Mouse (Mus musculus) forebrain, embryonic 12.5 days (tissue): ENCODE measurements at regions not wholly inside any gene's neighbourhood (a gene's known extent, or its start where the extent isn't known, plus 50 kb on each side); places are given as distances from the start of the nearest gene placed in this dataset.
"Not testable (repeated sequence)": the region's sequence is repeated elsewhere in the genome, so short reads cannot be mapped to it uniquely, and the experiment has no call there.

ENCODE experiments used
- ATAC-seq: fragments of 200-750 bp; cut with Nextera tagmentation; 2 replicates; pipeline ENCODE4 v1.8.0; 2017; ENCODE audit warnings: moderate TSS enrichment; ENCODE audit not compliant: low FRiP score
- H3K27ac ChIP-seq: fragments of 300-500 bp; sonication (generic); 2 replicates; pipeline ENCODE4 v1.5.1; 2016; ENCODE audit warnings: mild to moderate bottlenecking
- H3K27me3 ChIP-seq: fragments of 300-500 bp; sonication (generic); 2 replicates; pipeline ENCODE4 v1.6.1; 2016; ENCODE audit warnings: mild to moderate bottlenecking
- H3K36me3 ChIP-seq: fragments of 300-500 bp; sonication (generic); replicated peaks from 2 replicates; pipeline ENCODE4 v1.6.1; 2016; ENCODE audit warnings: mild to moderate bottlenecking
- H3K4me1 ChIP-seq: fragments of 300-500 bp; sonication (generic); 2 replicates; pipeline ENCODE4 v1.6.1; 2016
- H3K4me2 ChIP-seq: fragments of 300-500 bp; sonication (generic); 2 replicates; pipeline ENCODE4 v1.6.1; 2016; ENCODE audit warnings: mild to moderate bottlenecking, moderate library complexity
- H3K4me3 ChIP-seq: fragments of 300-500 bp; sonication (generic); replicated peaks from 2 replicates; pipeline ENCODE4 v1.5.1; 2016; ENCODE audit warnings: mild to moderate bottlenecking
- H3K9ac ChIP-seq: fragments of 300-500 bp; sonication (generic); 2 replicates; pipeline ENCODE4 v1.6.1; 2016; ENCODE audit warnings: mild to moderate bottlenecking
- H3K9me3 ChIP-seq: fragments of 300-500 bp; sonication (generic); 2 replicates; pipeline ENCODE4 v1.6.1; 2016
- WGBS: fragments of 180-500 bp; shearing (Covaris S2); methylation state at CpG from one replicate; pipeline ENCODE4 v1.1.7; 2016; 5-methylcytosine and 5-hydroxymethylcytosine counted together

DNA sequence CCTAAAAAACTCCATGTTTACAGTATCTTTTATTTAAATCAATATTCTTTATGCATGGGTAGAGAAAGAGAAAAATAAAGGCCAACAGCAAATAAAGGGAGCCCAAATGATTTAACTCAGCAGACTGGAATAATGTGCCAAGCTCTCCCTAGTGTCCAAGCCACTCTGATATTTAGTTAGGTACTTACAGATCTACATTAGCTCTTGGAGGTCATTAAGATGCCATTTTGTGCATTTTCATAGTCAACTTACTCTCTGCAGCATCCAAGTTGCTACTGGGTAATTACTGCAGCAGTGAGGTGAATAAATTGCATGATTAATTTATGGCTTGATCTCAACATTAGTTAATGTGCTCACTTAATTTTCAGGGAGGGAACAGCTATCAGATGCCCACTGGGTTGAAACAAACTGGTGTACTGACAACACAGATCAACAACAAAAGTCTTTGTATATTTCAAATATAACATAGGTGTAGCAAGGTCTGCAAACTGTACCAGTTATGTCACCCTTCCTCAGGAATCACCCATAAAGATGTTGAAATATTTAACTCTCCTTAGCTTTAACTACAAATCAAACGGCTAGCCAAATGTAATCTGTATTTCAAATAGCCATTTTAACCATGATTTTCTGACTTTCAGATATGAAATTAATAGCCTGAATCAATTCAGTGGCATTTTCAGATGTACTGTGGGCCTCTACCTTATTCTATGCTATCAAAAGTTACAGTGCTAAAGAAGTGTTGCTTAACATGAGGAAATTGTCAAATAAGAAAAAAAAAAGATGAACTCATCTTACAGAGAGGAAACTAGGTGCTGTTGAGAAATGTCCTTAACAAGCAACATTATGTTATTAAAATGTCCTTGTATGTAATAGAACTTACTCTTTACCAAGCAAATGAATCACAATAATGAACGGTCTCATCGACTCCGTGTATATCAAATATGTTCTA is 163.8 kb upstream of the Hapln1 start:
- H3K27me3 ChIP-seq: no peaks in the 10 kb centered on the region
- no peak overlapping the region for H3K4me2 ChIP-seq
- H3K9me3 ChIP-seq: no peaks in the 10 kb centered on the region
- WGBS: 92% methylated on average over 4 of the region's 4 CpGs
- ATAC-seq: no peak
- no peak overlapping the region for H3K4me3 ChIP-seq
- H3K4me1 ChIP-seq: no peaks in the 10 kb centered on the region
- H3K36me3 ChIP-seq: no peaks in the 10 kb centered on the region
- H3K27ac ChIP-seq: no peak overlapping the region
- no peak overlapping the region for H3K9ac ChIP-seq

DNA sequence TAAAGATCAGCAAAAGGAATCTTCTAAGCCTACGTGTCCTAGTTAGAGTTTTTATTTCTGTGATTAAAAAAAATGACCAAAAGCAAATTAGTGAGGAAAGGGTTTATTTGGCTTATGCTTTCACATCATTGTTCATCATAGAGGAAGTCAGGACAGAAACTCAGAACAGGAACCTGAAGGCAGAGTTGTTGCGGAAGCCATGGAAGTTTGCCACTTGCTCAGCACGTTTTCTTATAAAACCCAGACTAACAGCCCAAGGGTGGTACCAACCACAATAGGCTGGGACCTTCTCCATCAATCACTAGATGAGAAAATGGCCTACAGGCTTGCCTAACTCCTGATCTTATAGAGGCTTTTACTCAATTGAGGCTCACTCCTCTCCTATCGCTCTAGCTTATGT is 161.2 kb upstream of the Hapln1 start:
- H3K27ac ChIP-seq: no peak overlapping the region
- WGBS: 88% methylated on average over 4 of the region's 4 CpGs
- H3K27me3 ChIP-seq: no peaks in the 10 kb centered on the region
- H3K4me1 ChIP-seq: no peaks in the 10 kb centered on the region
- no peak overlapping the region for H3K4me2 ChIP-seq
- no peaks in the 10 kb centered on the region for H3K36me3 ChIP-seq
- H3K9ac ChIP-seq: no peak overlapping the region
- no peak for ATAC-seq
- H3K4me3 ChIP-seq: no peak overlapping the region
- no peaks in the 10 kb centered on the region for H3K9me3 ChIP-seq

DNA sequence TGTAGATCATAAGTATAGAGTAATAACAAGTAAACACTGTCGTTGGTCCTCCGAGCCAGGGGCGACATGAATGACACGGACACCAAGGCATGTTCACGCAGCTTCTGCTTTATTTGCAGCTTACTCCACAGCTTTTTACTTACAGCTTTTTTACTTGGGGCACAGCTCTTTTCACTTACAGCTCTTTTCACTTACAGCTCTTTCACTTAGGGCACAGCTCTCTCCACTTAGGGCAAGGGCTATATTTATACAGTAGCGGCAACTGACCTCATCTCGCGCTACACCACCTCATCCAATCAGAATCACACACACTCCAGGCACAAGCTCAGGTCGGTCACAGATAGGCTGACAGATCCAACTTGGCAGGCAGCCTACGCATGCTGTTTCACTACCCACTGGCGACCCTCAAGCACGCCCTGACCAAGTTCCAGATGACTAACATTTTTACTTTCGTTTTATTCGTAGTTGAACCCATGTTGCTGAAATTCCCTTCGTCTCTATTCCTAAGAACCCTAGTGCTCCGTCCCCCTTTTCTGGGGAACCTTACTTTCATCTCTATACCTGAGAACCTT is 155.9 kb upstream of the Hapln1 start:
- H3K4me2 ChIP-seq, H3K9ac ChIP-seq, H3K27me3 ChIP-seq, H3K27ac ChIP-seq, ATAC-seq, H3K9me3 ChIP-seq, H3K36me3 ChIP-seq, H3K4me3 ChIP-seq, H3K4me1 ChIP-seq: not testable (repeated sequence)
- 91% methylated on average over 16 of the region's 16 CpGs for WGBS

DNA sequence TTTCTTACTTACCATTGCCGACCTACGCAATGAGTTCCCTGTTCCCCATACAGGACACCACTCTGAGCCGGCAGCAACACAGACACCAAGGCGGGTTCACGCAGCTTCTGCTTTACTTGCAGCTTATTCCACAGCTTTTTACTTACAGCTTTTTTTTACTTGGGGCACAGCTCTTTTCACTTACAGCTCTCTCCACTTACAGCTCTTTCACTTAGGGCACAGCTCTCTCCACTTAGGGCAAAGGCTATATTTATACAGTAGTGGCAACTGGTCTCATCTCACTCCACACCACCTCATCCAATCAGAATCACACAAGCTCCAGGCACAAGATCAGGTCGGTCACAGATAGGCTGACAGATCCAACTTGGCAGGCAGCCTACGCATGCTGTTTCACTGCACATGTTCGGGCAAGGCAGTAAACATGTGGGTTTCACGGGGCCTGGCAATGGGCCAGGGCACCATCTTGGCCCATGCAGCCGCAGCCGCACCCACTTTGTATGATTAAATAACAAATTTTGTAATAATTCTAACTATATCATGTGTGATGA is 154.9 kb upstream of the Hapln1 start:
- Histone ChIP-seq H3K27me3 (no peaks in the 10 kb centered on the region), H3K9me3 (no peaks in the 10 kb centered on the region), H3K4me2 (no peak overlapping the region), H3K4me1 (no peaks in the 10 kb centered on the region), H3K36me3 (no peaks in the 10 kb centered on the region), H3K9ac (no peak overlapping the region), H3K4me3 (no peak overlapping the region), H3K27ac (no peak overlapping the region)
- ATAC-seq: no peak
- WGBS: 83% methylated on average over 11 of the region's 11 CpGs

DNA sequence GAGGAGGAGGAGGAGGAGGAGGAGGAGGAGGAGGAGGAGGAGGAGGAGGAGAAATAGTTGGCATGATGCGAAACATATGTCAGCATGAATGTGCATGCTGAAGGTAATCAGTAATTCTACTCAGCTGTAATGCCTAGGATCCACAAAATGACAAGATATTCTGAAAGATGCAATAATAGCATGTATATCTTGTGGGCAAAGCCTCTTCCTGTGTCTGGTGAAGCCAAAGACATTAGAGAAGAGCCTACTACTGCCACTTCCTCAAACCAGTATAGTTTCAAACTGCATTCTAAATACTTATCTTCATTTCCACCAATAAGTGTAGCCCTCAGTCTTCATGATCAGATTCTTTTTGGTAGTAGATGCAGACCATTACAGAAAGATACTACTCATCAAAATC is 152.2 kb upstream of the Hapln1 start:
- H3K4me3 ChIP-seq: no peak overlapping the region
- no peak overlapping the region for H3K4me2 ChIP-seq
- no peak overlapping the region for H3K9ac ChIP-seq
- WGBS: 100% methylated on average over 1 of the region's 1 CpGs
- H3K27me3 ChIP-seq: no peaks in the 10 kb centered on the region
- H3K4me1 ChIP-seq: no peaks in the 10 kb centered on the region
- no peaks in the 10 kb centered on the region for H3K9me3 ChIP-seq
- no peaks in the 10 kb centered on the region for H3K36me3 ChIP-seq
- no peak for ATAC-seq
- H3K27ac ChIP-seq: no peak overlapping the region

DNA sequence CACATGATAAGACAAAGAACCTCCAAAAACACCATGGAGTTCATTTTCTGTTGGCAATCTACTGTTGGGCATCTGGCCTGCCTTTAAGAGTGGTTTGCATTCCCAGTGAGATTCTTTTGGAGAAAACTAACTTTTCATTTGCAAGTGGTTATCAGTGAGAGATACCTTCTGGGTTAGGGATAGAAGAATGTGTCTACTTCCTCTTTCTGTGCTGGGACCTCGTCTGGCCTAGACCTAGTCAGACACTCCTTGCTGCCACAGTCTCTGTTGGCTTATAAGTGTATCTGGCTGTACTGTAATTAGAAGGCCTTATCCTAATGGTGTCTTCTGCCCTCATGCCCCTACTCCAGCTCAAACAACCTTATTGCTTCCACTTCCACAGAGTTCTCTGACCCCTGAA is 150.4 kb upstream of the Hapln1 start:
- Histone ChIP-seq H3K36me3 (no peaks in the 10 kb centered on the region), H3K4me2 (no peak overlapping the region), H3K27ac (no peak overlapping the region), H3K4me1 (no peaks in the 10 kb centered on the region), H3K9ac (no peak overlapping the region), H3K27me3 (no peaks in the 10 kb centered on the region), H3K9me3 (no peaks in the 10 kb centered on the region), H3K4me3 (no peak overlapping the region)
- ATAC-seq: no peak
- WGBS: 69% methylated on average over 1 of the region's 1 CpGs

DNA sequence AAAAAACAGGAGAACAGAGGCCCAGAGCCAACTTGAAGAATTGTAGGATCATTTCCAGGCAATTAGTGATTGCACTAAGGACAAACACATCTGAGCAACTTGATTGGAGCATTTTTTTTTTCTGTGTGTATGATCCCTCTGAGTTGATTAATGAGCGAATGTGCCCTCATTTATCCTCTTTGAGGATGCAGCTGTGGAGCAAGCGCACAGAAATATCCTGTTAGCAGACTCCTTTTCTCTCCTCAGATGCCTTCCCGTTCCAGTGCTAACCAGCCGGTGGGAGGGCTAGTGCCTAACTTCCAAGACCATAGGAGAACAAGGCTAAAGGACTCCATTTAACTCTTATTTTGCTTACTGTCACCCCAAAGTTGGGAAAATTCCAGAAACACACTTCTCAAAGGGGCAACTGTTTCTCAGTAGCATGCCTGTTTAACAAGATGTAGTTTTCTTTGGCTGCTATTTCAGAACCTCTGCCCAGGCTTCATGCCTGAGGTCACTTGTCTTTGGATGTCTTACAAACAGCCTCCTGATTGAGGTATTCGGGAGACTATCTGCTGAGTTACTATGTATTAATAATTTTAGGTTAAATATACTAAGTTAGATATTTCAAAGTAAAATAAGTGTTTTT is 144.8 kb upstream of the Hapln1 start:
- no peaks in the 10 kb centered on the region for H3K36me3 ChIP-seq
- no peak overlapping the region for H3K9ac ChIP-seq
- WGBS: 67% methylated on average over 5 of the region's 5 CpGs
- no peaks in the 10 kb centered on the region for H3K9me3 ChIP-seq
- no peak for ATAC-seq
- H3K4me3 ChIP-seq: no peak overlapping the region
- H3K27ac ChIP-seq: no peak overlapping the region
- no peaks in the 10 kb centered on the region for H3K27me3 ChIP-seq
- no peaks in the 10 kb centered on the region for H3K4me1 ChIP-seq
- no peak overlapping the region for H3K4me2 ChIP-seq

DNA sequence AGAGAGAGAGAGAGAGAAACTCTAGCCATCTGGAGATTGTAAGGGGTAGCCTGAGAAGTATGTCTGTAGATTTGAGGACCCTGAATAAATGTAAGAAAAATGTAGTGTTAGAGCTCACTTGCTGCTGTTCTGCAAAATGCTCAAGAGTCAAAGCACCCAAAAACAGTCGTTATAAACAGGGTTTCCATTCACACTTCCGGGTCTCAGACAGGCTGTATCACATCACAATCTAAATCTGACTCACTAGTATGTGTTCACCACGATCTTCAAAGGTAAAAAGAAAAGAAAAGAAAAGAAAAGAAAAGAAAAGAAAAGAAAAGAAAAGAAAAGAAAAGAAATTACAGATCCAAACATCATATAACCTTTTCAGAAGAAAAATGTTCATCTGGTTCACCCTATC is 143.7 kb upstream of the Hapln1 start:
- H3K27me3 ChIP-seq: no peaks in the 10 kb centered on the region
- no peak overlapping the region for H3K4me2 ChIP-seq
- WGBS: 70% methylated on average over 3 of the region's 3 CpGs
- H3K4me1 ChIP-seq: no peaks in the 10 kb centered on the region
- H3K9ac ChIP-seq: no peak overlapping the region
- no peaks in the 10 kb centered on the region for H3K36me3 ChIP-seq
- no peaks in the 10 kb centered on the region for H3K9me3 ChIP-seq
- no peak for ATAC-seq
- H3K4me3 ChIP-seq: no peak overlapping the region
- H3K27ac ChIP-seq: no peak overlapping the region

DNA sequence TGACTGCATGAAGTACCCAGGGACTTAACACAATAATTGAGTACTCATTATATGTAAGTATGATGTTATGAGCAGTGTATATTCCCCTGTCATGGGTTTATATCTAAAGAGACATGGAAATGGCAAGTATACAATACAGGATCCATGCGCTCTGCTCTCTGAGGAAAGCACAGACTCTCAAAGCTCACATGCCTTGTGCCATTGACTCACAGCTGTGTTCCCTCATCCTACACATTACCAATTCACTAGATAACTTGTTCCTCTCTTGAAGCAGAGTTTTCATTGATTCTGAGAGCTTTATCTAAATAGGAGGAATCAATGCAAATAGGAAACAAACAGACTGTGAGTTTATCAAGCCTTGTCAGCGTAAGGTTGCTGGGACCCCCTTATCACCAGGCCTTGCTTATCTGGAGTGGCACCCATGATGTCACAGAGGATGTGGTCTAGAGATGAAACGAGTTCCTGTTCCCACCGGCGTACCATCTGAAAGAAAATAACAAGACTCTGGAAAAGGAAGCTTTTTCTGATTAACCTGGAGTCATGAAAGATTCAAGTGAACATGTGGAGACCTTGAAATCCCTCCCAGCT is 138.4 kb upstream of the Hapln1 start:
- Histone ChIP-seq H3K4me2 (no peak overlapping the region), H3K4me3 (no peak overlapping the region), H3K4me1 (no peaks in the 10 kb centered on the region), H3K27me3 (no peaks in the 10 kb centered on the region), H3K9ac (no peak overlapping the region), H3K9me3 (no peaks in the 10 kb centered on the region), H3K36me3 (no peaks in the 10 kb centered on the region), H3K27ac (no peak overlapping the region)
- ATAC-seq: no peak
- WGBS: 84% methylated on average over 5 of the region's 5 CpGs

DNA sequence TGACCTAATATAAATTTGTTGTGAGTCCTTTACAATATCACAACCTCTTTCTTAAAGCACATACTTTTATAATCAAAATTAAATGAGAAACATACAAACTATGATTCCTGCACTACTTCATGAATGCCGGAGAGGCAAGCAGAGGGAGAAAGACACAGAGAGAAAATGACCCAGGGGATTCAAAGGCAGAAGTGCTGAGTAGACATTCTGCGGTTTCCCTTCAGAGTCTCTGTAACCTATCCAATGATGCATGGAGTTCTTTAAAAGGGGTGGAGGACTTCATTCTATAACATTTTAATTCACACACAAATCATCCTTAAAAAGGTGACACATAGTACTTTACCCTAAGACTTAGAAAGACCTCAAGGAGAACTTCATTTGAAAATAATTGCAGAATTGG is 129.1 kb upstream of the Hapln1 start:
- no peaks in the 10 kb centered on the region for H3K36me3 ChIP-seq
- H3K27ac ChIP-seq: no peak overlapping the region
- H3K4me3 ChIP-seq: no peak overlapping the region
- no peaks in the 10 kb centered on the region for H3K4me1 ChIP-seq
- no peaks in the 10 kb centered on the region for H3K9me3 ChIP-seq
- H3K27me3 ChIP-seq: no peaks in the 10 kb centered on the region
- no peak overlapping the region for H3K9ac ChIP-seq
- no peak overlapping the region for H3K4me2 ChIP-seq
- 92% methylated on average over 2 of the region's 2 CpGs for WGBS
- no peak for ATAC-seq

DNA sequence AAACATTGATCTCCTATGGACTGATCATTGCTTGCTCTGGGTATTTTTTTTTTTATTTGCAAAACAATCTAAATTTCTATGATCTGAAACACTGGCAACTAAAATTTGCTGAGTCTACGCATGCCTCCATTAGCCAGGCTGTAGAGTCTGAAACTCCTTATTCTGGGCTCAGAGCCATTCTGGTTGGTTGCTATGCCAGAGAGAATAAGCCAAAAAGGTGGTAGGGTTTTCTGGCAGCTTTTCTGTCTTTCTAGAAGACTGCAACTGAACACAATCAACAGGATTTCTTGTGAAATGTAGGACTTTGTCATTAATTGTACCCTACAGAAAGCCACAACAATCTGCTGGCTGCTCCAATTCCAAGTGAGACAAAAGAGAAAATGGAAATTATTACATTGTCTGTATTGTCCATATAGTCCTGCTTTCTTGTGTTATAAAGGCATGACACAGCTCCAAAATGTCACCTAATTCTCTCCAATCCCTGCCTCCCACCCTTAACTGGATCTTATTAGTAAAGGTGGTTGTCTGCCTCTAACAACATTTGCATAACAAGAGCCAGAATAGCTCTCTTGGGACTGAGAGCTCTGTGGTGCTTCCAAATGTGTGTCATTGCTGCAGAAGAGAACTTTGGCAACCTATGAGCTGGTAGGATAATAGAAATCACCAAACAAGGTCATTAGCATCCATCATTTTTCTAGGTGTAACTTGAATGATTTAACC is 126.7 kb upstream of the Hapln1 start:
- Histone ChIP-seq H3K9ac (no peak overlapping the region), H3K4me1 (no peaks in the 10 kb centered on the region), H3K4me3 (no peak overlapping the region), H3K36me3 (no peaks in the 10 kb centered on the region), H3K9me3 (no peaks in the 10 kb centered on the region), H3K27me3 (no peaks in the 10 kb centered on the region), H3K27ac (no peak overlapping the region), H3K4me2 (no peak overlapping the region)
- no peak for ATAC-seq
- 79% methylated on average over 1 of the region's 1 CpGs for WGBS

DNA sequence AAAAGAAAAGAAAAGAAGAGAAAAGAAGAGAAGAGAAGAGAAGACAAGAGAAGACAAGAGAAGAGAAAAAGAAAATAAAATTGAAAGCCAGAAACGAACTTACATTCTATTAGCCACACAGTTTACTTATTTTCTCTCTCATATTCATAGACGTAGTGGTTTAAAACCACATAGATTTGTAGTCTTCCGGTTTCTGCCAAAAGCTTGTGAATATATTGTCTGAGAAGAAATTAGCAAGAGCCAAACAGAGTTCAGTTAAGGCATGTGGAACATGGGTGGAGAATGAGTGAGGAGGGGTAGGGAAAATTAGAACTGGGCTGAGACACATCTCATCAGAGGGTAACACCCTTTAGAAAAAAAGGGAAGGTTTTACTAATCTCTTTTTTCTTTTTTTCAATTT is 120.8 kb upstream of the Hapln1 start:
- H3K4me1 ChIP-seq: no peaks in the 10 kb centered on the region
- H3K9ac ChIP-seq: no peak overlapping the region
- ATAC-seq: no peak
- H3K4me2 ChIP-seq: no peak overlapping the region
- H3K27me3 ChIP-seq: no peaks in the 10 kb centered on the region
- no peaks in the 10 kb centered on the region for H3K9me3 ChIP-seq
- no peak overlapping the region for H3K27ac ChIP-seq
- no peak overlapping the region for H3K4me3 ChIP-seq
- WGBS: 90% methylated on average over 3 of the region's 3 CpGs
- H3K36me3 ChIP-seq: no peaks in the 10 kb centered on the region
